Mouse (Mus musculus): ENCODE measurements around the gene Usp54. TPM values are rescaled to one million over a fixed set of nuclear protein-coding genes. Genes with fewer than 3 reads are reported as not detected.
"Not testable (repeated sequence)": the region's sequence is repeated elsewhere in the genome, so short reads cannot be mapped to it uniquely, and the experiment has no call there.

Usp54 gene
- polyA plus RNA-seq, 1 experiment from 2014 or later: 8.1 TPM

DNA sequence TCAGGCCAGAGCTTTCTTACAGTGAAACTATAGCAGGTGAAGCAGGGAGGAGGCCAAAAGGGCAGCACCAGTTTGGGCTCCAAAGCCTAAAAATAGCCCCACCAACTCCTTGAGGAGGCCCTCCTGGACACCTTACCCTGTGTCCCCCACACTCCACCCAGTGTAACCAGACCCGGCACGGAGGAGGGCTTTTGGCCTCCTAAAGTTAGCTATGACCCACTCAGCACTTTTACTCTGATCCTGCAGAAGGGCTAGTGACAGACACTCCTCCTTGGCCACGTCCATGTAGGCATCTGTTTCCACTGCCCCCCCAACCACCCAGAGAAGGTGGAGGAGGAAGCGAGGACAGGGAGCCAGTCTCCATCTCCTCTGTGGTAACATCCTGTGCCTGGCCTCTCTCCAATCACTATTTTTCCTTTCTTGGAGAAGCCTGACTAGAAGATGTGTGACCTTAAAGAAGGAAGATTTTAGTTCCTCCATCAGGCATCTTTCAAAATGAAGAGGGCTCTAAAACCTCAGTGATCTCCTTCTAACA lies 10.9 kb upstream of the Usp54 start:
- no peak for ATAC-seq
- no peak overlapping the region for H3K9ac ChIP-seq
- no peak overlapping the region for H3K4me3 ChIP-seq
- H3K36me3 ChIP-seq (ENCODE audit: poor library complexity, severe bottlenecking): no peaks in the 10 kb centered on the region
- H3K4me2 ChIP-seq: no peak overlapping the region
- no peaks in the 10 kb centered on the region for H3K4me1 ChIP-seq
- 73% methylated on average over 4 of the region's 4 CpGs for WGBS
- no peaks in the 10 kb centered on the region for H3K27me3 ChIP-seq
- no peak overlapping the region for H3K27ac ChIP-seq
- H3K9me3 ChIP-seq (replicated peaks): no peaks in the 10 kb centered on the region

DNA sequence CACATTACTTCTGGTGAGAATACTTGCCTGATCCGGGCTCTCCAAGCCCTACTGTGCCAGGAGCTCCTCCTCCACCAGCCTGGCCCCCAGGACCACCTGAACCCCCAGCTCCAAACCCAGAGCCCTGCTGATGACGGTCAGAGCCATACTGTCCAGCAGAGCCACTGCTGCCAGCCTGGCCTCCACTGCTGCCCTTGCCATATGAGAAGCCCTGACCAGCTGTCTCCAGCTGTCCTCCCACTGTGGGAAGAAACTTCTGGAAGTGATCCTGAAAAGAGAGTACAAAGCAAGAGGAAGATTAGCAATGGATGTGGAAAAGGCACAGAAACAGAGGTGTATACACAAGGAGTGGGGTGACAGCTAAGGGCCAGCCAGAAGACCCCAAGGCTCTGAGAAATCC lies 10.1 kb upstream of the Usp54 start:
- H3K9ac ChIP-seq: no peak overlapping the region
- no peak overlapping the region for H3K27ac ChIP-seq
- H3K4me3 ChIP-seq: no peak overlapping the region
- WGBS: 73% methylated on average over 2 of the region's 2 CpGs
- ATAC-seq: no peak
- H3K36me3 ChIP-seq (ENCODE audit: poor library complexity, severe bottlenecking): no peaks in the 10 kb centered on the region
- H3K4me1 ChIP-seq: no peaks in the 10 kb centered on the region
- no peaks in the 10 kb centered on the region for H3K9me3 ChIP-seq (replicated peaks)
- H3K27me3 ChIP-seq: no peaks in the 10 kb centered on the region
- no peak overlapping the region for H3K4me2 ChIP-seq

DNA sequence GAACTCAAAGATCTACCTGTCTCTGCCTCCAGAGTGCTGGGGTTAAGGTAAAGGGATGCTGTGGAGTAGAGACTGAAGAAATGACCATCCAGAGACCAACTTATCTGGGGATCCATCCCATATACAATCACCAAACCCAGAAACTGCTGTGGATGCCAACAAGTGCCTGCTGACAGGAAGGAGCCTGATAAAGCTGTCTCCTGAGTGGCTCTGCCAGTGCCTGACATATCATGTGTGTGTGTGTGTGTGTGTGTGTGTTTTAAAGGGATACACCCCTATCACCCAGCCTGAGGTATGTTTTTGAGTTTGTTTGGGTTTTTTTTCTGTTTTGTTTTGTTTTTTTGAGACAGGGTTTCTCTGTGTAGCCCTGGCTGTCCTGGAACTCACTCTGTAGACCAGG lies 5.5 kb upstream of the Usp54 start:
- H3K9me3 ChIP-seq (replicated peaks): no peaks in the 10 kb centered on the region
- peaks cover 8% of the 10 kb centered on the region for H3K4me1 ChIP-seq
- H3K4me2 ChIP-seq: no peak overlapping the region
- no peaks in the 10 kb centered on the region for H3K36me3 ChIP-seq (ENCODE audit: poor library complexity, severe bottlenecking)
- H3K4me3 ChIP-seq: no peak overlapping the region
- no peaks in the 10 kb centered on the region for H3K27me3 ChIP-seq
- ATAC-seq: no peak
- H3K9ac ChIP-seq: no peak overlapping the region
- H3K27ac ChIP-seq: no peak overlapping the region

DNA sequence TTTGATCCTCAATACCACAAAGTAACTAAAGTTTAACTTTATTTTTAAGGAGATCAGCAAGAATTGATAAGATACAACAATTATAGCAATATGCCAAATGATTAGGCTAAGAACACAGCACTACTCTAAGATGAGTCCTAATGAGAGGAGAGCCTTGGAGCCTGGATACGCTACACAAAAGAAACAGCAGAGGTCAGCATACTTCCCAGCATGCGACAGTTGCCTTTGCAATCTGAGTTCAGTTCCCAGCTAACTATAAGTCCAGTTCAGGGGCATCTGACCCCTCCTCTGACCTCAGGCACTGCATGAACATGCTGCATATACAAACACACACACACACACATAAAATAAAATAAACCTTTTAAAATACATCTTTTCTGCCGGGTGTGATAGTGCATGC lies 4.7 kb upstream of the Usp54 start:
- H3K4me1 ChIP-seq: peaks cover 8% of the 10 kb centered on the region
- no peaks in the 10 kb centered on the region for H3K36me3 ChIP-seq (ENCODE audit: poor library complexity, severe bottlenecking)
- H3K4me3 ChIP-seq: no peak overlapping the region
- ATAC-seq: no peak
- no peaks in the 10 kb centered on the region for H3K9me3 ChIP-seq (replicated peaks)
- no peak overlapping the region for H3K27ac ChIP-seq
- no peak overlapping the region for H3K9ac ChIP-seq
- no peak overlapping the region for H3K4me2 ChIP-seq
- WGBS: 33% methylated on average over 3 of the region's 3 CpGs
- H3K27me3 ChIP-seq: no peaks in the 10 kb centered on the region

GRCm38 (mm10) chr14:20641438-20641875 lies 594 bp upstream of the Usp54 start:
- peak overlapping the region; percentile 84 for H3K4me2 ChIP-seq
- H3K4me1 ChIP-seq: peaks cover 17% of the 10 kb centered on the region
- no peaks in the 10 kb centered on the region for H3K27me3 ChIP-seq
- WGBS: 11% methylated on average over 10 of the region's 10 CpGs
- H3K9ac ChIP-seq: peak overlapping the region; percentile 86
- no peaks in the 10 kb centered on the region for H3K9me3 ChIP-seq (replicated peaks)
- H3K4me3 ChIP-seq: peak overlapping the region; percentile 80
- no peak for ATAC-seq
- H3K36me3 ChIP-seq (ENCODE audit: poor library complexity, severe bottlenecking): no peaks in the 10 kb centered on the region
- peak overlapping the region; percentile 90 for H3K27ac ChIP-seq

DNA sequence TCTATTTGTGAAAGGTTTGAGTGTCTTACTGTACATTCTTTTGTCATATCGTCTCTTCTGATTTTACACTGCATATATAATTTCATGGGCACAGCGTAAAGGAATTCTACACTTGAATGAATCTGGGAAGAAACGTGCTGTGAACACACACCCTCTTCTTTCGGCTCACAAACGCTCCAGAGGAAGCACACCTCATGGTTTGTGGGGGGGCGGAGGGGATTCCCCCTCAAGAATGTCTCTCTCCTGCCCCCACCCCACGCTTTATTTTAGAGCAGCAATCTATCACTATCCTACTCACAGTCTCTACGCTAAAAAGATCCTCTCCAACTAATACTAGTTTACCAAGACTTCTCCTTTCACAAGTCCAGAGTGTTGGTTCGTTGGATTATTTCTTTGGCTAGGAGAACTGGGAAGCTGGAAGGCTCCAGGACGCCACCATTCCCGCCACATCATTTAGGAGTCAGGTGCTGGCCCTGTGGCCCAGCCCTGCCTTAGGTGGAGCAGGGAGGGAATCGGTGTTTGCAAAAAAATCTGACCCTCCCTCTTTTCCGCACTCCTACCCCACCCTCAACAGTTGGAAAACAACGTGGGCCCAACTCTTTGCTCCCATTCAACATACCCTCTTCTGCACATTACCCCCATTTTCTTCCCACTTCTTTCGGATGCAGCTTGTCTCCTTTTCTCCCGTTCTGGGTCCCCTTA lies 794 bp downstream of the Usp54 start:
- under 1% methylated on average over 16 of the region's 16 CpGs for WGBS
- H3K9ac ChIP-seq: peak overlapping the region; percentile 86

DNA sequence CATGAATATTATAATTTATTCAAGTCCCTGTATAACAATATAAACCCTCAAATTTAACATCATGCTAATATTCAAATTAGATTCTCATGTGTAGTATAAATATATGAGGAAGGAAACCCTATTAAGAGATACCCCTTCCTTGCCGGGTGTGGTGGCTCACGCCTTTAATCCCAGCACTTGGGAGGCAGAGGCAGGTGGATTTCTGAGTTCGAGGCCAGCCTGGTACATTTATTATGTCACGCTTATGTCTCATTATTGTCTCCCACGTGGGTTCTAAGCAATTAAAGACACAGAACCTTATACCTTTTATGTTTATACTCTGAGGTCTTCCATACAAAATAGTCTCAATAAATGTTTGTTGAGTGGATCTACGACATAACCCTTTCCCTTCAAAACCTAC lies 2.2 kb downstream of the Usp54 start:
- Histone ChIP-seq H3K9ac (no peak overlapping the region), H3K4me1 (peaks cover 17% of the 10 kb centered on the region), H3K27me3 (no peaks in the 10 kb centered on the region), H3K9me3 (replicated peaks) (no peaks in the 10 kb centered on the region), H3K36me3 (ENCODE audit: poor library complexity, severe bottlenecking) (no peaks in the 10 kb centered on the region), H3K27ac (no peak overlapping the region), H3K4me3 (no peak overlapping the region), H3K4me2 (no peak overlapping the region)
- ATAC-seq: no peak
- WGBS: 89% methylated on average over 6 of the region's 6 CpGs

More for the DNA sequence above, 794 bp downstream of the Usp54 start:
- H3K27ac ChIP-seq: peak overlapping the region; percentile 90
- peak overlapping the region; percentile 84 for H3K4me2 ChIP-seq
- peak overlapping the region; percentile 80 for H3K4me3 ChIP-seq
- peaks cover 17% of the 10 kb centered on the region for H3K4me1 ChIP-seq
- H3K9me3 ChIP-seq (replicated peaks): no peaks in the 10 kb centered on the region
- ATAC-seq: peak; percentile 69; the same call in 1 of the 2 replicates
- H3K27me3 ChIP-seq: no peaks in the 10 kb centered on the region
- H3K36me3 ChIP-seq (ENCODE audit: poor library complexity, severe bottlenecking): no peaks in the 10 kb centered on the region

DNA sequence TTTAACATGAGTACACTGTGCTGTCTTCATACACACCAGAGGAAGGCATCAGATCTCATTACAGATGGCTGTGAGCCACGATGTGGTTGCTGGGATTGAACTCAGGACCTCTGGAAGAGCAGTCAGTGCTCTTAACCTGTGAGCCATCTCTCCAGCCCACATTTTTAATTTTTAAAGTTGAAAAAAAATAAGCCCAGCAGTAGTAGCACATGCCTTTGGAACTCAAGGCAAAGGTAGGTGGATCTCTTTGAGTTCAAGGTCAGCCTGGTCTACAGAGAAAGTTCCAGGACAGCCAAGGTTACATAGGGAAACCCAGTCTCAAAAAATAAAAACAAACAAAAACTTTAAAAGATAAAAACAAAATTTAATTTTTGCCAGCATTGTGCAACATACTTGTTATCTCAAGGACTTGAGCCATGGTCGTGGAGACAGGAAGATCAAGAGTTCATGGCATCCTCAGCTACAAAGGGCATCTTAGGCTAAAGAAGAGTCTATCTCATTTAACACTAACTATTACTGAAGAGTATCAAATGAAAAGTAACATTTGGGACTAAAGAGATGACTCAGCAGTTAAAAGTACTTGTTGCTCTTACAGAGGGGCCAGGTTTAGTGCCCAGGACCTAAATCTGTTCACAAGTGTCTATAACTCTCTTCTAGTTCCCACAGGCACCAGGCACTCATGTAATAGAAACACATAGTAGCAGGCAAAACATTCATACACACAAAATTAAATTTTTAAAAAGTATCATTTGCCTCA lies 2.9 kb downstream of the Usp54 start:
- Histone ChIP-seq H3K9ac (no peak overlapping the region), H3K9me3 (replicated peaks) (no peaks in the 10 kb centered on the region), H3K4me3 (no peak overlapping the region), H3K27me3 (no peaks in the 10 kb centered on the region), H3K27ac (no peak overlapping the region), H3K4me1 (peaks cover 17% of the 10 kb centered on the region), H3K4me2 (no peak overlapping the region), H3K36me3 (ENCODE audit: poor library complexity, severe bottlenecking) (no peaks in the 10 kb centered on the region)
- 92% methylated on average over 2 of the region's 2 CpGs for whole genome bisulfite sequencing
- ATAC-seq: no peak

- H3K27me3 ChIP-seq; H3K4me3 ChIP-seq; H3K4me2 ChIP-seq; H3K36me3 ChIP-seq (ENCODE audit: poor library complexity, severe bottlenecking); H3K9me3 ChIP-seq (replicated peaks); H3K9ac ChIP-seq; H3K27ac ChIP-seq; ATAC-seq: not testable (repeated sequence)
- H3K4me1 ChIP-seq: peaks cover 14% of the 10 kb centered on the region
- WGBS: 97% methylated on average over 3 of the region's 3 CpGs
These were observed 3.9 kb downstream of the Usp54 start for GRCm38 (mm10) chr14:20636968-20637367.

DNA sequence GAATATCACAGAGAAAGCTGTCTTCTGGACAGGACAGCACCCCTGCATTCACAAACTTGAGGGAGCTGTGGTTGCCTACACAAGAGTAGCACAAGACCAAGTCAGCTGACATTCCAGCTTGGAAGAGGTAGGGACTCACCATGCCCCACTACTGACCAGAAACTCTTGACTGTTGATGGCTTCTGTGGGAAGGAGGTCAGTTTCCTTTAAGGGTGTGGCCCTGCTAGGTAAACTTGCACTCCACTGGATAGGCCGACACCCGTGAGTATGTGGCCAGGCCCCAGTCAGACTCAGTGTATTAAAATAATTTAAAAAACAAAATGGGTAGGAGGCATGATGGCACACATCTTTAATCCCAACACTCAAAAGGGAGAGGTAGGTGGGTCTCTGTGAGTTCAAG lies 5.3 kb downstream of the Usp54 start:
- 97% methylated on average over 2 of the region's 2 CpGs for WGBS
- Histone ChIP-seq H3K4me3 (no peak overlapping the region), H3K4me1 (peaks cover 9% of the 10 kb centered on the region; the same call in 1 of the 2 replicates), H3K4me2 (no peak overlapping the region), H3K27me3 (no peaks in the 10 kb centered on the region), H3K36me3 (ENCODE audit: poor library complexity, severe bottlenecking) (no peaks in the 10 kb centered on the region), H3K9me3 (replicated peaks) (no peaks in the 10 kb centered on the region), H3K27ac (no peak overlapping the region), H3K9ac (no peak overlapping the region)
- ATAC-seq: no peak

DNA sequence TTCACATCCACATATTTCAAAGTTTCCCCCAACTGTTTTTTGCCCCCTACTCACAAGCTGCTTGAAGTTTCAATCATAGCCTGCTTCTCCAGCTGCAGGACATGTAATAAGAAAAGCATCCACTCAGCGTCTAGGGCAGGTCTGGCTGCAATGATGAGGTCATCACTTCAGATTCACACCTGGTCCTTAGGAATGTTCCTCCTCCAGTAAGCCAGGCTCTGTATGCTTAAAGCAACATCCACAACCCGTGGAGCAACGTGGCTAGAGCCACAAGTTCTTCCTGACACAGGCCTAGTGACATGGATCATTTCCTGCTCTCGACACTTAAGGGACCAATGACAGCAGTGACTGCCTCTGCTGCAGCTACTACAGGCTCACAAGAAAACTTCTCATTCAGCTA lies 9.6 kb downstream of the Usp54 start:
- Histone ChIP-seq H3K27ac (no peak overlapping the region), H3K9ac (no peak overlapping the region), H3K4me2 (no peak overlapping the region), H3K4me3 (no peak overlapping the region), H3K36me3 (ENCODE audit: poor library complexity, severe bottlenecking) (no peaks in the 10 kb centered on the region), H3K4me1 (no peaks in the 10 kb centered on the region), H3K9me3 (replicated peaks) (no peaks in the 10 kb centered on the region), H3K27me3 (no peaks in the 10 kb centered on the region)
- no peak for ATAC-seq
- WGBS: 80% methylated on average over 4 of the region's 4 CpGs

GRCm38 (mm10) chr14:20626971-20627370 lies 13.9 kb downstream of the Usp54 start:
- ATAC-seq: no peak
- no peak overlapping the region for H3K4me3 ChIP-seq
- no peaks in the 10 kb centered on the region for H3K36me3 ChIP-seq (ENCODE audit: poor library complexity, severe bottlenecking)
- no peak overlapping the region for H3K27ac ChIP-seq
- no peaks in the 10 kb centered on the region for H3K27me3 ChIP-seq
- H3K9ac ChIP-seq: no peak overlapping the region
- H3K9me3 ChIP-seq (replicated peaks): no peaks in the 10 kb centered on the region
- no peak overlapping the region for H3K4me2 ChIP-seq
- no peaks in the 10 kb centered on the region for H3K4me1 ChIP-seq
- WGBS: 85% methylated on average over 3 of the region's 3 CpGs
